Mouse (Mus musculus) kidney, embryonic 15.5 days (tissue): Measurements from ENCODE around the gene Tgfbr1. TPM values are rescaled to one million over a fixed set of nuclear protein-coding genes. Genes with fewer than 3 reads are reported as not detected.

ENCODE experiments used
- ATAC-seq: fragments of 200-750 bp; cut with Nextera tagmentation; replicated peaks from 2 replicates; pipeline ENCODE4 v1.8.0; 2017; ENCODE audit warnings: moderate TSS enrichment; ENCODE audit not compliant: low FRiP score
- H3K27ac ChIP-seq: fragments of 300-500 bp; sonication (generic); 2 replicates; pipeline ENCODE4 v1.5.1; 2015; ENCODE audit warnings: mild to moderate bottlenecking, inconsistent platforms
- H3K27me3 ChIP-seq: fragments of 300-500 bp; sonication (generic); 2 replicates; pipeline ENCODE4 v1.6.1; 2015; ENCODE audit warnings: inconsistent platforms
- H3K36me3 ChIP-seq: fragments of 300-500 bp; sonication (generic); 2 replicates; pipeline ENCODE4 v1.6.1; 2015; ENCODE audit warnings: inconsistent platforms
- H3K4me1 ChIP-seq: fragments of 300-500 bp; sonication (generic); 2 replicates; pipeline ENCODE4 v1.6.1; 2015; ENCODE audit warnings: inconsistent platforms
- H3K4me2 ChIP-seq: fragments of 300-500 bp; sonication (generic); 2 replicates; pipeline ENCODE4 v1.6.1; 2015; ENCODE audit warnings: moderate library complexity, mild to moderate bottlenecking, inconsistent platforms
- H3K4me3 ChIP-seq: fragments of 300-500 bp; sonication (generic); replicated peaks from 2 replicates; pipeline ENCODE4 v1.5.1; 2015; ENCODE audit warnings: mild to moderate bottlenecking, inconsistent platforms
- H3K9ac ChIP-seq: fragments of 300-500 bp; sonication (generic); 2 replicates; pipeline ENCODE4 v1.6.1; 2015; ENCODE audit warnings: mild to moderate bottlenecking, inconsistent platforms
- H3K9me3 ChIP-seq: fragments of 300-500 bp; sonication (generic); replicated peaks from 2 replicates; pipeline ENCODE4 v1.6.1; 2016; ENCODE audit warnings: inconsistent platforms
- WGBS: fragments of 180-500 bp; shearing (Covaris S2); methylation state at CpG from one replicate; pipeline ENCODE4 v1.1.7; 2015; ENCODE audit warnings: mixed read lengths; 5-methylcytosine and 5-hydroxymethylcytosine counted together
- polyA plus RNA-seq: library from polyadenylated mRNA; unstranded; fragments of >200 nt; fragmentation: Nextera tagmentation; extraction: Ambion mirVana; gene quantifications from 2 replicates; pipeline ENCODE4 v1.2.1, GENCODE M21; 2015

Tgfbr1 gene
- polyA plus RNA-seq: 45.2 and 45.5 TPM in 2 replicates

GRCm38 (mm10) chr4:47352803-47353388, at the start of gene Tgfbr1:
Gene Tgfbr1 (plus strand): TSS chr4:47353222.
- Histone ChIP-seq H3K27me3 (no peaks in the 10 kb centered on the region), H3K4me3 (peak within 1 kb of the TSS; percentile 84), H3K9ac (peak within 1 kb of the TSS; percentile 93), H3K9me3 (no peaks in the 10 kb centered on the region), H3K36me3 (no peaks in the 10 kb centered on the region), H3K4me2 (peak within 1 kb of the TSS; percentile 94), H3K4me1 (peaks cover 35% of the 10 kb centered on the region), H3K27ac (peak within 1 kb of the TSS; percentile 96)
- ATAC-seq: peak; percentile 98
- WGBS: under 1% methylated on average over 42 of the region's 65 CpGs

DNA sequence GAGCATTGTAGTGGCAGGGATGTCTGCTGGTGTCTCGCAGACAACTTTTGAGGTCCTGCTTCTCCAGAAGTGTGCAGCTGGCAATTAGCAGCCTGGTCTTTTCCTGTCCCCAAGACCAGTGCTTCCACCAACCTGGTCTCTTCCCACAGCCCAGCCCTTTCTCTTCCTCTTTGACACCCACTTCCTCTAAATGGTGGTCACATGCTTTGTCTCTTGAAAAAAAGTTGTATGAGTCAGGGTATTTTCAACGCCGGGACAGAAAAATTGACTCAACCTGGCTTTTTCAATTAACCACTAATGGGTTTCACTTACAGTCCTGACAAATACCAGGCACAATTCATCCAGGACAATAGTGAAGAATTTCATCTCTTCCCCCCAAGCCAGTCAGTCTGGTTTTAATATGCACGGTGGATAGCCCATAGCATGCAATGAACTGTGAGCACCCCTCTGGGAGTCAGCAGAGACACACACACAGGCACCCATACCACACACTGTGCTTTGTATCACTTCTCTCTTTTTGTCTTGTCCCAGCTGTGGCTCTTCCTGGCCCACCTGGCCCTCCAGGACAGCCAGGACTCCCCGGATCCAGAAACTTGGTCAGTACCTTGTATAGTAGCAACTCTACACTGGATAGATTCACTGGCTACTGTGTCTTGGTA, 49.6 kb upstream of the Tgfbr1 start:
- Histone ChIP-seq H3K36me3 (peaks cover 8% of the 10 kb centered on the region; the same call in 1 of the 2 replicates), H3K27me3 (no peaks in the 10 kb centered on the region), H3K9me3 (peaks cover 6% of the 10 kb centered on the region; the same call in 1 of the 2 replicates), H3K4me2 (no peak overlapping the region), H3K4me3 (no peak overlapping the region), H3K9ac (no peak overlapping the region), H3K4me1 (no peaks in the 10 kb centered on the region), H3K27ac (no peak overlapping the region)
- ATAC-seq: no peak
- WGBS: 76% methylated on average over 5 of the region's 5 CpGs

DNA sequence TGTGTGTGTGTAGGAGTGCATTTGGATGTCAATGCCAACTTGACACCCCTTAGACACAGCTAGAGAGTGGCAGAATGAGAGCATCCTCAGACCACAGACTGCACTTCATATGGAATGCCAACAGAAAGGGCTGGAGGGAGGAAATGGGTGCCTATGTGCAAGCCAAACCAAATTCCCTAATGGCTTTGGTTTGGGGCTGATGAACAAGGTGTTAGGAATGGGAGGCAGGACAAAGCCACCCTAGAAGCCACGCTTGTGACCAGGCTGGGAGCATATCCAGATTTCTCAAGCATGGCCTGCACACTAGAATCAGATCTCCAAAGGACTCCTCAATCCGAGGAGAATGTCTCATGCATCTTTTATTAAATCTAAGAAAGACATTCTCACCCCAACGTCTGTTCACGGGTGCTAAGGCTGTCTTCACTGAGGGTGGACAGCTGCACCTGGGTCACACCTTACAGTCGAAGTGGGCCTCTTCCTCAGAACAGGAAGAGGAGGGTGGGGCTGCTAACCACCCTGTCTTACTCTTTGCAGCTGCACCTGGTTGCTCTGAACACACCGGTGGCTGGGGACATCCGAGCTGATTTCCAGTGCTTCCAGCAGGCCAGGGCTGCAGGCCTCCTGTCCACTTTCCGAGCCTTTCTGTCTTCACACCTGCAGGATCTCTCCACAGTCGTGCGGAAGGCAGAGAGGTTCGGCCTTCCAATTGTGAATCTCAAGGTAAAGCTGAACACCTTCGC, 43.0 kb upstream of the Tgfbr1 start:
- H3K4me2 ChIP-seq: no peak overlapping the region
- WGBS: 84% methylated on average over 12 of the region's 12 CpGs
- no peak for ATAC-seq
- no peak overlapping the region for H3K9ac ChIP-seq
- H3K36me3 ChIP-seq: no peaks in the 10 kb centered on the region
- no peak overlapping the region for H3K27ac ChIP-seq
- H3K9me3 ChIP-seq: no peaks in the 10 kb centered on the region
- no peak overlapping the region for H3K4me3 ChIP-seq
- no peaks in the 10 kb centered on the region for H3K27me3 ChIP-seq
- 0 out of 2 replicates have a peak, but pooled peaks cover 5% of the 10 kb centered on the region for H3K4me1 ChIP-seq

DNA sequence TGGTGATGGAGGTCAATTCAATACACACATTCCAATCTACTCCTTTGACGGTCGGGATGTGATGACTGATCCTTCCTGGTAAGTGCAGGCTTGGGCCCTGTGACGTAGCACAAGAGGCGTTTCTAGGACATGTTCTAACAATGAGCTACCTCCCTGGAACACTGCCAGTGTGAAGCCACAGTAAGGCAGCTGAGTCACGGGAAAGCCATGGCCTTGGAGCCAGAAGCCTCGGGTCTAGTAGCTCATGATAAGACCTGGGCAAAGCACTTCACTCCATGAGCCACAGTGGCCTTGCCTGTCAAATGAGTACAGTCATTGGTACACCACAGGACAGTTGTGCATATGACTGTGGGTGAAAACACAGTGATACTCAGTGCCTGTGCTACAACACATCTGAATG, 42.2 kb upstream of the Tgfbr1 start:
- no peak overlapping the region for H3K4me3 ChIP-seq
- H3K4me1 ChIP-seq: 0 out of 2 replicates have a peak, but pooled peaks cover 5% of the 10 kb centered on the region
- H3K36me3 ChIP-seq: no peaks in the 10 kb centered on the region
- WGBS: 66% methylated on average over 6 of the region's 6 CpGs
- H3K27me3 ChIP-seq: no peaks in the 10 kb centered on the region
- no peak overlapping the region for H3K27ac ChIP-seq
- H3K9ac ChIP-seq: no peak overlapping the region
- ATAC-seq: no peak
- H3K9me3 ChIP-seq: no peaks in the 10 kb centered on the region
- no peak overlapping the region for H3K4me2 ChIP-seq

GRCm38 (mm10) chr4:47311467-47311866, 41.6 kb upstream of the Tgfbr1 start:
- no peak overlapping the region for H3K9ac ChIP-seq
- 92% methylated on average over 6 of the region's 6 CpGs for WGBS
- ATAC-seq: no peak
- no peaks in the 10 kb centered on the region for H3K9me3 ChIP-seq
- H3K27ac ChIP-seq: no peak overlapping the region
- H3K4me3 ChIP-seq: no peak overlapping the region
- H3K4me1 ChIP-seq: 0 out of 2 replicates have a peak, but pooled peaks cover 5% of the 10 kb centered on the region
- no peak overlapping the region for H3K4me2 ChIP-seq
- H3K27me3 ChIP-seq: no peaks in the 10 kb centered on the region
- no peaks in the 10 kb centered on the region for H3K36me3 ChIP-seq

- ATAC-seq: no peak
- 66% methylated on average over 7 of the region's 7 CpGs for WGBS
Measured at GRCm38 (mm10) chr4:47311929-47312328, 41.1 kb upstream of the Tgfbr1 start.

GRCm38 (mm10) chr4:47312676-47313075, 40.3 kb upstream of the Tgfbr1 start:
- Histone ChIP-seq H3K4me3 (no peak overlapping the region), H3K27me3 (no peaks in the 10 kb centered on the region), H3K9ac (no peak overlapping the region), H3K36me3 (no peaks in the 10 kb centered on the region), H3K4me2 (no peak overlapping the region), H3K9me3 (no peaks in the 10 kb centered on the region), H3K4me1 (0 out of 2 replicates have a peak, but pooled peaks cover 5% of the 10 kb centered on the region), H3K27ac (peak overlapping the region; percentile 41; the same call in 1 of the 2 replicates)
- 73% methylated on average over 14 of the region's 14 CpGs for WGBS
- ATAC-seq: no peak

More at GRCm38 (mm10) chr4:47311929-47312328, 41.1 kb upstream of the Tgfbr1 start:
- Histone ChIP-seq H3K4me2 (no peak overlapping the region), H3K9me3 (no peaks in the 10 kb centered on the region), H3K4me1 (0 out of 2 replicates have a peak, but pooled peaks cover 5% of the 10 kb centered on the region), H3K36me3 (no peaks in the 10 kb centered on the region), H3K9ac (no peak overlapping the region), H3K27me3 (no peaks in the 10 kb centered on the region), H3K27ac (no peak overlapping the region), H3K4me3 (no peak overlapping the region)

GRCm38 (mm10) chr4:47313710-47314410, 39.2 kb upstream of the Tgfbr1 start:
- WGBS: 86% methylated on average over 8 of the region's 8 CpGs

DNA sequence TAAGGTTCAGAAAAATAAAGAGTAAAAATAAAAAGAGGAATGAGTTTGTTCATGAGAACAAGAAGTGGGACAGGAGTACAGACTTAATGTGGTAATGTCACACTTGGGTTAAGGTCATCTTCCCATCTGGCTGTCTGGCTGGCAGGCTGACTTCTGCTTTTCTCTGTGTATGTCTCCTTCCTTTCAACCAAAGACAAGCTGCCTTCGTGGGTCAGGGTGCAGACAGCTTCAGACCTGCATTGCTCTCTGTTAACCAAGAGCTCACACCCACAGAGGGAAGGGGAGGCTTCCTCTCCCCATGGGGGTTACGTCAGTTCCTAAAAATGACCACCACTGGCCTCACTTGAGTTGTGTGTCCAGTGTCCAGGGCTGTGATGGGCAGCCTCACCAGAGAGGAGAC, 37.6 kb upstream of the Tgfbr1 start:
- no peaks in the 10 kb centered on the region for H3K27me3 ChIP-seq
- no peak overlapping the region for H3K4me2 ChIP-seq
- no peak overlapping the region for H3K9ac ChIP-seq
- WGBS: 59% methylated on average over 2 of the region's 2 CpGs
- ATAC-seq: no peak
- H3K9me3 ChIP-seq: no peaks in the 10 kb centered on the region
- H3K27ac ChIP-seq: no peak overlapping the region
- no peak overlapping the region for H3K4me3 ChIP-seq
- 0 out of 2 replicates have a peak, but pooled peaks cover 5% of the 10 kb centered on the region for H3K4me1 ChIP-seq
- no peaks in the 10 kb centered on the region for H3K36me3 ChIP-seq

More at GRCm38 (mm10) chr4:47313710-47314410, 39.2 kb upstream of the Tgfbr1 start:
- no peak overlapping the region for H3K4me3 ChIP-seq
- no peaks in the 10 kb centered on the region for H3K27me3 ChIP-seq
- H3K4me1 ChIP-seq: 0 out of 2 replicates have a peak, but pooled peaks cover 5% of the 10 kb centered on the region
- no peak overlapping the region for H3K27ac ChIP-seq
- no peaks in the 10 kb centered on the region for H3K9me3 ChIP-seq
- H3K36me3 ChIP-seq: no peaks in the 10 kb centered on the region
- ATAC-seq: no peak
- H3K4me2 ChIP-seq: no peak overlapping the region
- H3K9ac ChIP-seq: no peak overlapping the region

- WGBS: 73% methylated on average over 6 of the region's 6 CpGs
- no peak for ATAC-seq
Measured at GRCm38 (mm10) chr4:47316432-47316831, 36.6 kb upstream of the Tgfbr1 start.

DNA sequence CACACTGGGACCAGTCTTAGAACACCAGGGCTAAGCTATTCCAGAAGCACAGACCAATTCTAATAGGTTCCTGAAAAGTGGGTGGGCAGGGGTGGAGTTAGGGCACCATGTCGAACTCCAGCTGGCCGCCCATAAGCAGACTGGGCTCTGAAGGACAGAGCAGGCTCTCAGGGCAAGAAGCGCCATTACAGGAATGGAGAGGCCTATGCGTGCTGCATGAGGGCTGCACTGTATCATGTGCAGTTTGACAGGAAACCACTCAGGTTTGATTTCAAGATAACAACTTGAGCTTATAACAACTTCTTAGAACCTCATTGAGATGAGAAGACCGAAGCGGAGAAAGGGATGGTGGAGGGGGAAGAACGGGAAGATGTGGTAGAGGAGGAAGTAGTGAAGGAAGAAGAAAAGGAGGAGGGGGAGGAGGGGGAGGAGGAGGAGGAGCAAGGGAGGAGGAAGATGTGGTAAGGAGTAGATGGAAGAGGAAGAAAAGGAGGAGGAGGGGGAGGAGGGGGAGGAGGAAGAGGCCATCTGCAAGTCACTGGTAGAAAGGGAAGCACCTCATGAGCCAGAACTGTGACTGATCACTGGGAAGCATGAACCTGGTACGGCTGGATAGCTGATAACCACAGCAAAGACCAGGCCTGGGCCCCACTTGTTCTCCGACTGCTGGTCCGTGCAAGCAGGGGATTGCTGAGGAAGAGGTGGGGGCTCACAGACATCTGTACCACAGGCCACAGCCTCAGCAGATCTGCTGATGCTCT, 33.3 kb upstream of the Tgfbr1 start:
- no peak for ATAC-seq
- Histone ChIP-seq H3K27ac (no peak overlapping the region), H3K36me3 (no peaks in the 10 kb centered on the region), H3K9me3 (no peaks in the 10 kb centered on the region), H3K4me2 (no peak overlapping the region), H3K9ac (no peak overlapping the region), H3K4me1 (no peaks in the 10 kb centered on the region), H3K27me3 (no peaks in the 10 kb centered on the region), H3K4me3 (no peak overlapping the region)
- WGBS: 77% methylated on average over 10 of the region's 10 CpGs

More at GRCm38 (mm10) chr4:47316432-47316831, 36.6 kb upstream of the Tgfbr1 start:
- Histone ChIP-seq H3K4me3 (no peak overlapping the region), H3K4me2 (no peak overlapping the region), H3K9ac (no peak overlapping the region), H3K36me3 (no peaks in the 10 kb centered on the region), H3K4me1 (0 out of 2 replicates have a peak, but pooled peaks cover 5% of the 10 kb centered on the region), H3K27ac (no peak overlapping the region), H3K9me3 (no peaks in the 10 kb centered on the region), H3K27me3 (no peaks in the 10 kb centered on the region)
